Mouse (Mus musculus) embryonic fibroblast, embryonic 13.5 days (primary cell): ENCODE results near the gene Cpne2.

Experiments
- CTCF ChIP-seq: IDR thresholded peaks from 2 replicates; pipeline ENCODE4 v1.5.1; 2011; ENCODE audit warnings: mild to moderate bottlenecking, control low read depth, low read length, moderate library complexity, borderline replicate concordance; ENCODE audit not compliant: insufficient read depth
- POLR2A ChIP-seq: IDR thresholded peaks from 2 replicates; pipeline ENCODE4 v1.6.1; 2011; ENCODE audit warnings: low read depth, mild to moderate bottlenecking, control low read depth, low read length, moderate library complexity

- peak; percentile 44; the same call in 1 of the 2 replicates for TF ChIP-seq POLR2A
- TF ChIP-seq CTCF: no peak
These were observed 790 bp upstream of the Cpne2 start for GRCm38 (mm10) chr8:94532000-94532399.
